Mouse (Mus musculus) natural killer cell, adult 2 months (primary cell): ENCODE data around the gene Pqlc2.

Source experiments
- DNase-seq, 2 experiments: peaks; one replicate each; pipeline ENCODE4 v3.0.0; 2022; ENCODE audit warnings: low spot score in 2 of 2

The Pqlc2 gene

DNA sequence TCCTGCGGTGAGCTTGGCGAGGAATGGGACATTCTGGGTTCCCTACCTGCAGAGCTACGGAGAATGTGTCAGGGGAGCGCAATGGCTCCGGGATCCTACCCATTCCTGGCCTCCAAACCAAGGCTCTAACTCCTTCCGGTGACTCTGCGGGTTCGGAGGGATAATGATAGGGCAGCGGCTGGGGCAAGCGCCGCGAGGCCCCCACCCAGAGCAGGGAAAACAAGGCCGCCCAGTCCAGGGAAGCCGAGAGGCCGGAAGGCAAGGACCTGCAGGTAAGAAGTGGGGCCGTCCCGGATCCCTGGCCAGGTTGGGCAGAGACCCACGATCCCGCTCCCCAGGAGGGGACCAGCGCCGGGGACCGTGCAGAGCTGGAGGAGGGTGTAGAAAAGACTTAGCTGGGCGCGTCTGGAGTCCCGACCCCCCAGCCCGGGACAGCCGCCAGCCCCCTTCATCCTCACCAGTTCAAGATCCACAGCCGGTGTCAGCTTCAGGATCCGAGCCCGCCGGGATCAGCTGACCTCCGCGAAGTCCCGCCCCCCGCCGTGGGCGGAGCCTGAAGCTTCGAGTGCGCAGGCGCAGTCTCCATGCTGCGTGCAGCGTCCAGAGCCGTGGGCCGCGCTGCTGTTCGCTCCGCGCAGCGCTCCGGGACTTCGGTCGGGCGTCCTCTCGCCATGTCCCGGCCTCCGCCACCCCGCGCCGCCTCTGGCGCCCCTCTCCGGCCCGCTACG, at the start of gene Pqlc2, which contains the start of gene Akr7a5:
Pqlc2 (minus strand) TSS at position 538 of the 728 bp plus-strand sequence.
Akr7a5 (plus strand) TSS at position 574 of the 728 bp plus-strand sequence.
- DNase-seq, result peak; percentile 94 to 95

DNA sequence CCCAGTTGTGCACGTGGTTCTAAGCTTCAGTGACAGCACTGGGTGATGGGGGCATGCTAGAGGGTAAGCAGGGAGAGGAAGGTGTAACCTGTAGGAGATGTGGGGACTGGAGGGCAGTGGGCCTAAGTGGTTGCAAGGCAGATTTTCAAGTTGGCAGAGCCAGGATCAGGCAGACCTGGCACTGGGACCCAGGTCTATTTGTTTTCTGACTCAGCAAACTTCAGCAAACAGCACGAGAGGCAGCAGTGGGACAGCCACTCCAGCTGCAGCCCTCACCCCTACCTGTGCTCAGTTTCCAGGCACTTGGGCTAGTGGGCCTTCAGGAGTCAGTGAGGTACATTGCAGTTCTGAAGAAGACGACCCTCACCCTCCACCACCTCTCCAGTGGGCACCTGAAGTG, 46.7 kb upstream of the Pqlc2 start:
- no peak for DNase-seq

DNA sequence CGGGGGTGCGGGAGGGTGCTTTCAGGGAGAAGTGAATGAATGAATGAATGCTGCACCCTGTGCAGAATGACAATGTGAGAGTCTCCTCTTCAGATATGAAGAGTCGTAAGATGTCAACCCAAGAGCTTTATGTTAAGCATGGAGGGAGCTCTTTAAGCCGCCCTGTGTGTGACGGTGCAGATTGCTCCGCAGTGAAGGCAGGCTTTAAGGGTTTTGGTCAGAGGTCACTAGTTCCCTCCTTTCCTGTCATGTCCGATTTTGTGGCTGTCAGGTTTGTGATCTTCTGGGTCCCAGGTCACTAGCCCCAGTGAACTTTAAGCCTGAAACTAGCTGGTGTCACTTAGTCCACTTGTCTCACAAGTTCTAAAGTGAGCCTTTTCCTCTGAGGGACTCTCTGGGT, 42.3 kb upstream of the Pqlc2 start:
- no peak for DNase-seq

DNA sequence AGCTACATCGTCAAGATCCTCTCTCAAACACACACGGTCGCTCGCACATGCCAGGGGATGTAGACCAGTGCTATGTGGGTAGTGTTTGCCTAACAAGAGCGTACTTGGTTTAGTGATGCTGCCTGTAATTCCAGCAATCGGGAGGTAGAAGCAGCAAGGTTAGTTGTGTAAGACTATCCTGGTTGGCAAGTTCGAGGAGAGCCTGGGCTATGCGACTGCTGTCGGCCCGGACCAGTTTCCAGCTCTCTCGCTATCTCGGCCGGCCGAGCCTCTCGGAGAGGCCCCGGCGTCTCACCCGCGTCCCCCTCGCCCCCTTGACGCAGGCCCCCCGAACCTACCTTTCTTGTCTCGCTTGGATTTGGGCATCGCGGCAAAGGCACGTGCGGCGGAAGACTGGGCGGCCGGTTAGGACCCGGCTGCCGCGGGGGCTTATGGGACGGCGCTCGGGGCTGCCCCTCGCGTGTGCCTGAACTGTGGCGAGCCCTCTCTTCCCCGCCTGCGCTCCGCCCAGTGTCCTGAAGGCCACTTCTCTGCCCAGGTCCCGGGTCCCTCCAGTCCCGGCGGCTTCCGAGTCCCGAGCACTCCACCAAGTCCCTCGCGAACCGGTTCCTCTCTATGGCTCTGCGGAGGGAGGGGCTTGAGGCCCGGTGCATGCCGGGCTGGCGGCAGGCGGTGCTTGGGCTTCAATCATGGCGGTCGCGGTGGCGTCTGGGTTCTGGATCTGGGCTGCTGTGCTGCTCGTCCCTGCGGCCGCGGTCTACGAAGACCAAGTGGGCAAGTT, 41.6 kb upstream of the Pqlc2 start, which contains the start of the genes Mrto4, Emc1 and Ubr4:
Mrto4 (minus strand) TSS at position 646 of the 781 bp plus-strand sequence.
Emc1 (plus strand) TSS at position 657 of the 781 bp plus-strand sequence.
Ubr4 (plus strand) TSS at position 679 of the 781 bp plus-strand sequence.
- peak; percentile 74 to 81 for DNase-seq

DNA sequence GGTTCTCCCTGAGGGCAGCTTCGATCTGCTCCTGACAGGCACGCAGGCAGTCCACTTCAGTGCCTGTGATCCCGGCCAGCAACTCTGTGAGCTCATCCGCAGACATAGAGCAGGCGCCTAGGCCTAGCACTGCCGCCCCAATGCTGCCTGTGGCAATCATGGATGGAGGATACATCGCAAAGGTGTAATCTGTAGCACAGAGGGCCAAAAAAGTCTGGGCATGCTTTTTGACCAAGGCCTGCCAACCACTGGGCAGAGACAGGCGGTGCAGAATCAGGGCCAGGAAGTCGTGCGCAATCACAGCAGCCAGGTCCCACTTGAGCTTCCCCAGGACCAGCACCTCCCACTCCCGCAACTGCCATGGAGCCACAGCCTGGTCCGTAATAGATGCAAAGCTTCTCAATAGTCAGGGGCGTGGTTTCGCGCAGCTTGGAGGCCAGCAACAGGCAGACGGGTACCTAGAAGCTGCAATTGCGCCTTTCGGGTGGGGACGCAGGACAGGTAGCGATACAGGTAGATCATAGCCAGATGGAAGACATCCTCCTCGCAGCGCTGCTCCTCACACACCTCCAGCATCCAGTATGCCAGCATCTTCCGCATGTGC, 35.0 kb upstream of the Pqlc2 start:
- no peak for DNase-seq

DNA sequence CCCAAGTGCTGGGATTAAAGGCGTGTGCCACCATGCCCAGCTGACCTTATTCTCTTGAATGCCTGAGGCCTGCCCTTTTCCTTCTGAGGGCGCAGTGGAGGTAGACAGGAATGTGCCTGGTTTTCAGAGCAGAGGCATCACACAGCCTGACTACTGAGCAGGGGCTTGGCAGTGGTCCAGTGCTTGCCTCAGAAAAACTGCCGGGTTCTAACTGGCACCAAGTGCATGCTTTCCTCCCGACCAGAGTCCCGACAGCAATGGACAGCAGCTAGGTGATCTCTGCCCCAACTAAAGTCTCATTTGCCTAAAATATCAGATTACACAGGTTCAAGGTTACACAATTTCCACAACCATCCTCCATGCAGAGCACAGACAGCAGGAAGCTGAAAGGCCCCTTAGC, 33.2 kb upstream of the Pqlc2 start:
- no peak for DNase-seq

DNA sequence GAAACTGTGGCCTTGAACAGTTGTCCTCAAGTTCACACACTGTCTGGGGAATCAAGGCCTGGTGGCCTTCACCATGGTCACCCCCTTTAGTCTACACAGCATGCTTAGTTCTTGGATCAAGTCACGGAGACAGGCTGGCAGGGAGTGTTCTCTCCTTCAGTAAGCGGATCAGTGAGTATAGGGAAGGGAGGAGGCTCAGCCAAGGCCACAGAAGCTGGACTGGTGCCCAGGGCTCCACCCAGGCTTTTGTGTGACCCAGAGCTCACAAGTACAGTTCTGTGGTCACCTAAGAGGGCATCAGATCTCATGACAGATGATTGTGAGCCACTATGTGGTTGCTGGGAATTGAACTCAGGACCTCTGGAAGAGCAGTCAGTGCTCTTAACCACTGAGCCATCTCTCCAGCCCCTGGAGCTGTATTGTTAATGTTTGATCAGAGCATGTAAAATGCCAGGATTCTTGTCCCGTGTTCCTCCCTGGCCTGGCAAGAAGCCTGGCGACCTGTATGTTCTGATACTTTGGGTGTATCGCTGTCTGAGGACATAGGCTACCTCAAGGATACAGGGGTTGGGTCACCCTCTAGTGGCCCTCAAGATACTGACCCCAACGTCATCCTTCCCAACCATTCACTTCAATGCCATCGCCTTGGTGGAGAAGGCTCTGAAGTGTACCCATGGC, 31.2 kb upstream of the Pqlc2 start:
- DNase-seq, result no peak

DNA sequence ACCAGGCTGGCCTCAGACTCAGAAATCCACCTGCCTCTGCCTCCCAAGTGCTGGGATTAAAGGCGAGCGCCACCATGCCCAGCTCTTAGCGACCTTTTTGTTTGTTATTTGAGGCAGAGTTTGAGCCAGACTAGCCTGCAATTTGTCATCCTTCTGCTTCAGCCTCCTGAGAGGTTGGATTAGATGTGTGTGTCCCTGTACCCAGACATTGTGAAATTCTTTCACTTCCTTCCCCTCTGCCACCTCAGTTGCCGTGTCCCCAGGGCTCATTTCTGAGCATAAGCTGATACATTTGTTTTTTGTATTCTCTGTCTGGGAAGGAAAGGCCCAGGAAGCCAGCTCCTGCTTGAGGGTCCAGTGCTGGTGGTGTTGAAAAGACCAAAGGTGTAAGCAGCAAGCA, 30.3 kb upstream of the Pqlc2 start:
- no peak for DNase-seq

DNA sequence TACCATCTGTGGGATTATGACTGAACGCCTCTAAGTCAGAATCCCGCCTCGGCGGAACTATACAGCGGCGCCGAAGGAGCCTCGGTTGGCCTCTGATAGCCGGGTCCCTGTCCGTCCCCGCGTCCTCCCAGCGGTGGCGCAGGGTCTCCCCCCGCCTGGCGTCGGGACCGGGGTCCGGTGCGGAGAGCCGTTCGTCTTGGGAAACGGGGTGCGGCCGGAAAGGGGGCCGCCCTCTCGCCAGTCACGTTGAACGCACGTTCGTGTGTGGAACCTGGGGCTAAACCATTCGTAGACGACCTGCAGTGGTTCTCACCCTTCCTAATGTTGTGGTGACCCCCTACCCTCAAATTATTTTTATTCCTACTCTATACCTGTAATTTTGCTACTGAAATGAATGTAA, 27.6 kb upstream of the Pqlc2 start:
- no peak for DNase-seq

DNA sequence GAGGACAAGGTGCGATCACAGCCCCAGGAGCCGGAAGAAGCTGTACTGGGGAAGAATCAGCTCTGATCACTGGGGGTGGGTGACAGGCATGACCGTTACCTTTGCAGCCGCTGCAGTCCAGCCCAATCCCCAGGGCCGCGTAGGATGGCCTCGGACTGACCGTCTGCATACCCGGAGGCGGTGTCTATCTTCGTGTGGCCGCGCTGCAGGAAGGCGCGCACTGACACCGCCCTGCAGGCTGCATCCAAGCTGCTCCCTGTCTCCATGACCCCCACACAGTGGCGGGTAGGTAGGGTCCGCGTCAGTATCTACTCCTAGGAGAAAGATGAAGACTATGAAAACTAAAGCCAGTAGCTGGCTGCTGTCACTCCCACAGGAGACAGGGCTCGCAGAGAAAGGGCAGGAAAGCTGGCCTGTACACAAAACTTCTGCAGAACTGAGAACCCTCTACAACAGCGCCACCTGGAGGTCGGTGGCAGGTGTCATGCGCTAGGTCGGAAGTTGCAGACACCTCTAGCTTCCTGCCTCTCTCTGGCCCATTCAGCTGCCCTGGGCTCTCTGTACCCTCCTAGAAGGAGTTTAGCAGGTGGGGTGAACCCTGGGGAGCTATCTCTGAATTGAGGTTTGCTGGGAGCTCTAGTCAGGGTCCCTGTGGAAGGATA, 26.4 kb upstream of the Pqlc2 start:
- peak; percentile 66 to 81 for DNase-seq

DNA sequence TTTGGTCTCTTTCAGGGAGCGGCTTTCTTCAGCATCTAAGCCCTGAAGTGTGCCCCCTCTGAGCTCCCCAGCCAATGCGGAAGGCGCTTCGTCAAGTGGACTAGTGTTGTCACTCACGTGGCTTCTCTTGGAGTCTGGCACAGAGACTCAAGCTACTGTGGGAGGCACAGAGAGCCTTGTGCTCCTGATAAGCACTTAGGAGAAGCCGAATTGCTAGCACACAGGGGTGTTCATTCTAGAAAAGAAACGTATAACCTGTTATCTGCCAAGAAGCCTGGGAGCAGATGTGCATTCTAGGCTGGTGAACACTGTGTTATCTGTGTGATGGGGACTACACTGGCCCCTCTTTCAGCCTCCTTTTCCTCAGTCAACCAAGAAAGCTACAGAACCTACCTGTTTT, 25.0 kb upstream of the Pqlc2 start:
- no peak for DNase-seq

DNA sequence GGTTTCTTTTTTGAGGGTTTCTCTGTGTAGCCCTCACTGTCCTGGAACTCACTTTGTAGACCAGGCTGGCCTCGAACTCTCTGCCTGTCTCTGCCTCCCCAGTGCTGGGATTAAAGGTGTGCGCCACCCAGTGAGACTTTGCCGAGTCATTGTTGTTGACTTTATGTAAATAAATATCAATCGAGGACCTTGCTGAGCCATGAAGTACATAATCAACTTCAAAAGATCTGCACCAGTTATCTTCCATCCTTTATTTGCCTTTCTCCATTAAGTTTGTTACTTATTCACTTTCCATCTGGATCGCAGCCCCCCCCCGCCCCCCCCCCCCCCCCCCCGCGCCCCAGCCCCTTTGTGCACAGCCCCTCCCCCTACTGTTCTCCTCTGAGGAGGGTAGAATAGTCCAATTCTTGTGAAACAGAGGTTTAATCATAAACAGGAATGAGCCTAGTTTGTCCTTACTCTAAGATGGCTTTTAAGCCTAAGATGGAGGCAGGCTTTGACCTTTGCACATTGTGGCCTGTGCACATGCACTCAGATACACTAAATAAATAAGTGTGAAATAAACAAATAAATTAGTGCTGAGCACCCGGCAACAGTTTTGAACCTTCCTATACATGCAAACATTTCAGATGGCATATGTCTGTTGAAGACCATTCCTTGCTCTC, 24.3 kb upstream of the Pqlc2 start:
- no peak for DNase-seq

DNA sequence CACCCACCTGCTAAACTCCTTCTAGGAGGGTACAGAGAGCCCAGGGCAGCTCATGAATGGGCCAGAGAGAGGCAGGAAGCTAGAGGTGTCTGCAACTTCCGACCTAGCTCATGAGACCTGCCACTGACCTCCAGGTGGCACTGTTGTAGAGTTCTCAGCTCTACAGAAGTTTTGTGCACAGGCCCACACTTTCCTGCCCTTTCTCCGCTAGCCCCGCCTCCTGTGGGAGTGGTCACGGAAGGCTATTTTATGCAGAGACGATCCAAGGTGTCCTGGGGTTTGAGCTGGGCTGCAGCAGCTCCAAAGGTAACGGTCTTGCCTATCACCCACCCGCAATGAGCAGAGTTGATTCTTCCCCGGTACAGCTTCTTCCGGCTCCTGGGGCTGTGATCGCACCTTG, 20.1 kb upstream of the Pqlc2 start:
- DNase-seq, result peak; percentile 79 to 84

DNA sequence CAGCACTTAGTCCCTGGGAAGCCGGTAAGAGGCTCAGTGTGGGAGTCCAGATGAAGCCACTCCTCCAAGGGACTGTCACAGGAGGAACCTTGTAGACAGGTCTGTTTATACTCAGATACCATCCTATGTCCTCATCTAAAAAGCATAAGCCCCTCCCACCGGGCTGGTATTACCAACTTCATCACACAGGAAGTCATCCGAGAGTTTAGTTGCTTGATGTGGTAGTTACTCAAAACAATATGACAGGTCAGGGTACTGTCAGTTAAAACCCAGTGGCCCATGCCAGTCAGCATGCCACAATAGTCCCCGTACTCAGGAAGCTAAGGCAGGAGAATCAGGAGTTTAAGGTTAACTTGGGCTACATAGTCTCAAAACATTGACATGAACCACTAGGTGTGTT, 9.2 kb upstream of the Pqlc2 start:
- DNase-seq, result no peak

DNA sequence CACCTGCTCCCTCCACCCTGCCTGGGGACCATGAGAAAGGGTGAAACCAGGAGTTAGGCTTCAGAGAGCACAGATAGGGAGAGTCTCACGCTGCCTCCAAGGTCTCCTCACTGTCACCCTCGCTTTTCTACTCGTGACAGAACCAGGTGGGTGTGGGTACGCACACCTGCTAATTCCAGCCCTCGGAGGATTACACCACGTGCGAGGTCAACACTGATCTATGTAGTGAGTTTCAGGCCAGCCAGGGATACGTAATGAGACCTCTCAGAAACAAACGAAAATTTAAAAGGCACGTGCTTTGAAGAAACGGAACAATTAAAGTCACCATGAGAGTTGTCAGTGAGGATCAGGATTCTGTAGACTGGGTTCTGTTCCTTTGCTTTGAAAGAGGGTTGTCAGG, 7.9 kb upstream of the Pqlc2 start:
- no peak for DNase-seq

DNA sequence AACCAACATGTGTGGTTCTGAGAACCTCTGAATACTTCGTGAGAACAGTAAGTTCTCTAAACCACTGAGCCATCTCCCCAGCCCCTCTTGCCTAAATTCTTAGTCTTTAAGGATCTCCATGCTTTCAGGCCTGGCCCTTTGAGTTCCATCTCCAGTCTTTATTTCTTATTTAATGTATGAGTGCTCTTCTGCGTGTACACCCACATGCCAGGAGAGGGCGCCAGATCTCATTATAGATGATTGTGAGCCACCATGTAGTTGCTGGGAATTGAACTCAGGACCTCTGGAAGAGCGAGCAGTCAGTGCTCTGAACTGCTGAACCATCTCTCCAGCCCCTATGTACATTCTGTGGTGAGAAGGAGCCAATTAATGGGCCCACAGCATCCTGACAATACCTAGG, 2.1 kb upstream of the Pqlc2 start:
- peak; percentile 39 to 63 for DNase-seq

DNA sequence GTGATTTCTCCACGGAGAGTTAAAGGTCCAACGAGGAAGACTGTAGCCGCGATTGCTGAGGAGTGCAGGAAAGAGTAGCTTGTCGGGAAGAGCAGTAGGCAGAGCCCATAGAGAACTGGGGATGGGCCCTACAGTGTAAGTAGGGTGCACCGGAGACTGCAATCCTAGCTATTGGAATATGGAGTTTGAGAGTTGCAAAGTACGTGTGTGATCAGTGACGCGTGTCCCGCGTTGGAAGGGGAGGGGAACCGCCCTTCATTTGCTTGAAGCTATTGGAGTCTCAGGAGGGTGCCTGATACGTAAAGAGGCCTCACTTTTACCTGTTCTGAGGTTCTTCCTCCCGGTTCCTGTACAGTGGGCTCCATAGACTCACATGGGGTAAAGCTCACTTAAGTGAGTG, 1.2 kb upstream of the Pqlc2 start:
- DNase-seq, result no peak

DNA sequence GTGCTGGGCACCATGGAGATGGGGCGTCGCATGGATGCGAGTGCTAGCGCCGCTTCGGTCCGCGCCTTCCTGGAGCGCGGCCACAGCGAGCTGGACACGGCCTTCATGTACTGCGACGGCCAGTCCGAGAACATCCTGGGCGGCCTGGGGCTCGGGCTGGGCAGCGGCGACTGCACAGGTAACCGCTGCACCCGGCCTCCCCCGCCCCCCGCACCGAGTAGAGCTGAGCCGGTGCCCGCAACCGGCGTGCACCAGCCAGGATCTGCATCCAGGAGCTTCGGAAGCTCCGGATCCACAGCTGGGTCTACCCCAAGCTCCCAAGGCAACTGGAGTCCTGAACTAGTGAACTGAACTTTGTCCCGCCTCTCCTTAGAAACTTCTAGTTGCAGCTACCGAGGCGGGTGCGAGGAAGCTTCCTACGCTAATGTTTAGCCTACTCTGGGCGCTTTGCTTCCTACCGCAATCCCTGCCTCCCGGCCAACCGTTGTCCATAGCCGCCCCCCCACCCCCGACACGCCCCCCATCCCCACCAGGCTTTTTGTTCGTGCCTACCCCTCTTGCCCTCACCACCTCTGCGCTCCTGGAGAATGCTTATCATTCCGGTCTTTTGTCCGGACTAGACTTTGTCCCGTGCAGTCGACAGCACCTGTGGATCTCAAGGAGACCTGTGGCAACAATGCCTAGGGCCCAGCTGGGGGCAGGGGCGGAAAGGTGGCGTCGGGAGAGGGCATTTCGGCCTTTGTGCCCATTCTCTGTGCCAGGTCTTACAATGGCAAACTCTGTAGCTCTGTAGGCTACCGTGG, 592 bp upstream of the Pqlc2 start:
- DNase-seq, result no peak

DNA sequence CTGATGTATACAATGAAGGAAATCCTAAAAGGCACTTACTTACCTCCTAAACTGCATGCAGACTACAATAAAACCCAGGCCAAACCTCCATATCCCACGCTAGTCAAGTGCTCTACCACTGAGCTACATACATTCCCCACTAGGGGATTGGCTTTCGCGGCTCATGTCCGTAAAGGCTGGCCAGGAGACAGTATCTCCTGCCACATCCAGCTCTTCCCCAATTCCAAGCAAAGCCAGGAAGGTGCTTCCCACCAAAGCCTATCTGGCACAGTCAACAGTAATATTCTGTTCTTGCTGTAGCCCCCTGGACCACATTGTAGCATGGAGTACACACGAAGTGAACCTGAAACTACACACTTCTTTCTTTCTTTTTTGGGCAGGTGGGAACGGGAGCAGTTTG, 857 bp downstream of the Pqlc2 start:
- DNase-seq, result no peak

DNA sequence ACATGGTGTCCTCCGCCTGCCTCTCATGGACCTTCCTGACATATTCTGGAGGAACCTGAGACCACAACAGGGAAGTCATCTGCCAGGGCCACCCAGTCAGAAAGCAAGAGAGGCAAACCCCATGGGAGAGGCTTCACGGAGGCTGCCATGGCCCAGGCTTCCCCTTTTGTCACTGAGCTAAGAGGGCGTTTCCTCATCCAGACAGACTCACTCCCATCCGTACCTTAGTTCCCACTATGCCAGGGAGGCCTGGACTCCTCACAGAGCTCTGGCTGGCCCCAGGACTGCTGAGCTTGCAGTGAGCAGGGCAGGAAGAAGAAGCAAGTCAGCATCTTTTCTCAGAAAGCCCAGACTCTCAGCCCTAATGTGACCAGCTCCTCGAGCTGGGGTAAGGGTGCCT, 2.6 kb downstream of the Pqlc2 start:
- peak in 1 of 2 experiments; percentile 57 for DNase-seq
